Mouse (Mus musculus) midbrain, embryonic 10.5 days (tissue): Measurements from ENCODE around the gene Prl2c3. TPM values are rescaled to one million over a fixed set of nuclear protein-coding genes. Genes with fewer than 3 reads are reported as not detected.
A peak's percentile ranks its signal among the peaks of the same experiment; 100 is the strongest.
"Not testable (repeated sequence)": the region's sequence is repeated elsewhere in the genome, so short reads cannot be mapped to it uniquely, and the experiment has no call there.

Source experiments
- DNase-seq: peaks from one replicate; pipeline ENCODE4 v3.0.0-alpha.2; 2017; ENCODE audit warnings: low spot score
- H3K27ac ChIP-seq: fragments of 300-500 bp; sonication (generic); replicated peaks from 2 replicates; pipeline ENCODE4 v1.5.1; 2016; ENCODE audit warnings: mild to moderate bottlenecking
- H3K27me3 ChIP-seq: fragments of 300-500 bp; sonication (generic); 2 replicates; pipeline ENCODE4 v1.6.1; 2016; ENCODE audit warnings: low read depth, mild to moderate bottlenecking; ENCODE audit not compliant: poor library complexity, severe bottlenecking
- H3K36me3 ChIP-seq: fragments of 300-500 bp; sonication (generic); 2 replicates; pipeline ENCODE4 v1.6.1; 2016; ENCODE audit warnings: mild to moderate bottlenecking, moderate library complexity
- H3K4me1 ChIP-seq: fragments of 300-500 bp; sonication (generic); 2 replicates; pipeline ENCODE4 v1.6.1; 2016
- H3K4me3 ChIP-seq: fragments of 300-500 bp; sonication (generic); 2 replicates; pipeline ENCODE4 v1.5.1; 2016; ENCODE audit warnings: mild to moderate bottlenecking, moderate library complexity
- H3K9me3 ChIP-seq: fragments of 300-500 bp; sonication (generic); replicated peaks from 2 replicates; pipeline ENCODE4 v1.6.1; 2016; ENCODE audit warnings: mild to moderate bottlenecking
- WGBS: fragments of 180-500 bp; shearing (Covaris S2); methylation state at CpG from one replicate; pipeline ENCODE4 v1.1.7; 2016; 5-methylcytosine and 5-hydroxymethylcytosine counted together
- polyA plus RNA-seq: library from polyadenylated mRNA; unstranded; fragments of >200 nt; fragmentation: Nextera tagmentation; extraction: Ambion mirVana; gene quantifications from 2 replicates; pipeline ENCODE4 v1.2.1, GENCODE M21; 2016

The Prl2c3 gene
- polyA plus RNA-seq: not detected in 2 replicates

DNA sequence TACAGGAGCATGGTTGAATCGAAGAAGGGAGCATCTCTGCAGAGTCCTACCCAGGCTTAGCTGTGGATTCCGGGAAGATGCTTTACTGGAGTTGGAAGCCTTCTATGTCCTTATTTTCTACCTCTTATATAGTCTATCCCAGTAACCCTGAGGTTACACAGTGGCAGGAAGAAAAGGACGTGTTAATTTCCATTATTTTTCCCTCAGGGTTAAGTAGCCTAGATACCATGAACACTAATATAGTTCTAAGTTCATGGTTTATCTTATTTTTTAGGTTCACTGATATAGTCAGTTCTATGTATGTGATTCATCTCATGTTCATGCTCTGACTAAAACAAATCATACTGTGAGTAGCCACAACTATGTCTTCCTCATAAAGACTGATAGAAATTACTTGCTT is at the start of gene Prl2c3:
Gene Prl2c3 (minus strand): TSS at position 101 of the 400 bp plus-strand sequence.
- not testable (repeated sequence) for DNase-seq, H3K4me3 ChIP-seq, H3K27ac ChIP-seq, H3K4me1 ChIP-seq, H3K36me3 ChIP-seq, H3K27me3 ChIP-seq
- 73% methylated on average over 3 of the region's 3 CpGs for WGBS
- peaks cover 46% of the 10 kb centered on the region for H3K9me3 ChIP-seq

DNA sequence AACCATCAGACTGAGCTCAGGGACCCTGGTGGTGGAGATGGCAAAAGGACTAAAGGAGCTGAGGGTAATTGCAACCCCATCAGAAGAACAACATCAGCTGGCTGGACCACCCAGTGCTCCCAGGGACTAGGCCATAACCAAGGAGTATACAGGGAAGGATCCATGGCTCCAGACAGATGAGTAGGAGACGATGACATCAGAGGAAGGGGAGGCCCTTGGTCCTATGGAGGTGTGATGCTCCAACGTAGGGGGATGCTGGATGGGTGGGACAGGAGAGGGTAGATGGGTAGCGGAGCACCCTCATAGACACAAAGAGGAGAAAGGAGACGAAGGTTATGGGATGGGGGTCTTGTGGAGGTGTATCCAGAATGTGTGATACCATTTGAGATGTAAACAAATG is 48.4 kb upstream of the Prl2c3 start:
- 83% methylated on average over 4 of the region's 4 CpGs for WGBS
- H3K27ac ChIP-seq, H3K36me3 ChIP-seq, H3K4me3 ChIP-seq, H3K27me3 ChIP-seq, H3K4me1 ChIP-seq, DNase-seq: not testable (repeated sequence)
- peaks cover 70% of the 10 kb centered on the region for H3K9me3 ChIP-seq

DNA sequence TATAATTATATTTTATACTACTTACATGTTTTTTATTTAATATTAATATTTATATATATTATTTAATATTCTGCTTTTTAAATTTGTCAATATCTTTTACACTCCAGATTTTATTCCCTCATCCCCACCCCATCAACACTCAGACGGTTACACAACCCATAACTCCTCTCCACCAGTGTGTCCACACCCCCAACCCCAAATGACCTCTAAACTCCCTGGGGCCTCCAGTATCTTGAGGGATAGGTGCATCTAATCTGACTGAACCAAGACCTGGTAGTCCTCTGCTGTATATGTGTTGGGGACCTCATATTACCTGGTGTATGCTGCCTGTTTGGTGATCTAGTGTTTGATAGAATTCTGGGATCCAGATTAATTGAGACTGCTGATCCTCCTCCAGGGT is 44.8 kb upstream of the Prl2c3 start:
- H3K27ac ChIP-seq, H3K27me3 ChIP-seq, H3K4me3 ChIP-seq, H3K36me3 ChIP-seq, DNase-seq, H3K4me1 ChIP-seq: not testable (repeated sequence)
- H3K9me3 ChIP-seq: peaks cover 78% of the 10 kb centered on the region
- 77% methylated on average over 1 of the region's 1 CpGs for WGBS

DNA sequence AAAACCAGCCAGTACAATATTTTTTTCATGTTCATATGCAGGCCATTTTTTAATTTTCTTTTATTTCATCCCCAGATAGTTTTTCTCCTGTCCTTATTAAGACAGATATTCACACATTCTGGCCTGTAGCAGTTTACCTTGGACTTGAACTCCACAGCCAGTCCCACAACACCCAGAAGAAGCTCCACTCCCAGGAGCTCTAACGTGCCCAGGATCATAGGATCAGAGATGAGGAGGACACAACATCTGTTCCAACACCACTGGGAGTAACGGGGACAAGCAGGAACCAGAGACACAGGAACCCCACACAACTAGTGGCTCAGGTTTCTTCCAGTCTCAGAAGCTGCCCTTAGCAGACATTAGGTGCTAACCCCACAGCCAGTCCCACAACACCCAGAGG is 37.7 kb upstream of the Prl2c3 start:
- H3K27me3 ChIP-seq: not testable (repeated sequence)

DNA sequence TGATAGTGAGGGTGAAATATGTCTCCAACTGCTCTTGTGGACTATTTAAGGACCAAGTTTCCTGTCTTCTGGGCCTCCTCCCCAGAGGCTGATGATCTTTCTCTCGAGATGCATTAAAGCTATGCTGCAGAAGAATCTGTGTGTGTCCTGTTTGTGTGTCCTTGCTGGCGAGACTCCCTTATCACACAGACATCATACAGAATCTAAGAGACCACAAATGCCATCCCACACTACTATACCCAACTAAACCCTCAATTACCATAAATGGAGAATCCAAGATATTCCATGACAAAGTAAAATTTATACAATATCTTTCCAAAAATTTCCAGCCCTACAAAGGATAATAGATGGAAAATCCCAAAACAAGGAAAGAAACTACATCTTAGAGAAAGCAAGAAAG is 31.9 kb upstream of the Prl2c3 start:
- no peak for DNase-seq
- 84% methylated on average over 2 of the region's 2 CpGs for WGBS
- Histone ChIP-seq H3K4me1 (no peaks in the 10 kb centered on the region), H3K4me3 (no peak overlapping the region), H3K9me3 (peaks cover 92% of the 10 kb centered on the region), H3K27ac (no peak overlapping the region), H3K36me3 (no peaks in the 10 kb centered on the region), H3K27me3 (no peaks in the 10 kb centered on the region)

More for the DNA sequence above, 37.7 kb upstream of the Prl2c3 start:
- WGBS: 78% methylated on average over 2 of the region's 2 CpGs
- not testable (repeated sequence) for H3K36me3 ChIP-seq, DNase-seq, H3K27ac ChIP-seq, H3K4me1 ChIP-seq, H3K4me3 ChIP-seq
- H3K9me3 ChIP-seq: peaks cover 84% of the 10 kb centered on the region

DNA sequence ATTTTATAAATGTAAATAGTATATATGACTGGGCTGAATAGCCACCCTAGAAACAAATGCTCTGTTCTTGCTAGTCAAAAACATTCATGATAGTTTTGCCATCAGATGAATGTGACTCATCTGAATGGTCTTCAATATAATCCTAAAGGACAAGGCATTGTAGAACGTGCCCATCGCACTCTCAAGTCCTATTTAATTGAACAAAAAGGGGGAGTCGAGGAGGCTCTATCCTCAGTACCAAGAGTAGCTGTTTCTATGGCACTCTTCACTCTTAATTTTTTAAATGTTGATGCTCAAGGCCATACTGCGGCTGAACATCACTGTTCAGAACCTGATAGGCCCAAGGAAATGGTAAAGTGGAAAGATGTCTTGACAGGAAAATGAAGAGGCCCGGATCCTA is 29.2 kb upstream of the Prl2c3 start:
- Histone ChIP-seq H3K27me3 (no peaks in the 10 kb centered on the region), H3K27ac (no peak overlapping the region), H3K4me3 (no peak overlapping the region), H3K36me3 (no peaks in the 10 kb centered on the region), H3K4me1 (no peaks in the 10 kb centered on the region), H3K9me3 (peaks cover 87% of the 10 kb centered on the region)
- no peak for DNase-seq
- 85% methylated on average over 5 of the region's 5 CpGs for WGBS

DNA sequence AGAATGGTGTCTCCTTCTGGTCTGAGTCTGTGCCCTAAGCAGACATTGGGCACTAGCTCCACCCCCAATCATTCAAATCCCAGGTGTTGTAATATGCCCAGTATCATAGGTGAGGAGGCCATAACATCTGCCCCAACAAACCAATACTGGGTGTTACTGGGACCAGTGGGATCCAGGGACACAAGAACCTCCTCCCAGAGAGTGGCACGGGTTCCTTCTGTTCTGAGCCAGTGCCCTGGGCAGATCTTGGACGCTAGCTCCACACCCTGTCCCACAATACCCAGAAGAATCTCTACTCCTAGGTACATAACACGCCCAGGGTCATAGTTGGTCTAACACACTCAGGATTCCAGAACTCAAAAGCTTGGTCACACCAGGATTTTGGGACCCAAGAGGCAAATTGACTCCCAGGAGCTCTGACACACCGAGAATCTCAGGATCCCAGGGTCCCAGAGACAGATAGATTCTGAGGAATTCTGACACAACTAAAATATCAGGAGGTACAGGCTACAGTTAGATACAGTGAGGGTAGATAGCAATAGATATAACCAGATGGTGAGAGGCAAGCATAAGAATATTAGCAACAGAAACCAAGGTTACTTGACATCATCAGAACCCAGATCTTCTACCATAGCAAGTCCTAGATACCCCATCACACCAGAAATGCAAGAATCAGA is 24.8 kb upstream of the Prl2c3 start:
- H3K27me3 ChIP-seq, DNase-seq, H3K4me1 ChIP-seq, H3K4me3 ChIP-seq, H3K27ac ChIP-seq, H3K36me3 ChIP-seq: not testable (repeated sequence)
- H3K9me3 ChIP-seq: peaks cover 78% of the 10 kb centered on the region
- WGBS: 77% methylated on average over 4 of the region's 4 CpGs

DNA sequence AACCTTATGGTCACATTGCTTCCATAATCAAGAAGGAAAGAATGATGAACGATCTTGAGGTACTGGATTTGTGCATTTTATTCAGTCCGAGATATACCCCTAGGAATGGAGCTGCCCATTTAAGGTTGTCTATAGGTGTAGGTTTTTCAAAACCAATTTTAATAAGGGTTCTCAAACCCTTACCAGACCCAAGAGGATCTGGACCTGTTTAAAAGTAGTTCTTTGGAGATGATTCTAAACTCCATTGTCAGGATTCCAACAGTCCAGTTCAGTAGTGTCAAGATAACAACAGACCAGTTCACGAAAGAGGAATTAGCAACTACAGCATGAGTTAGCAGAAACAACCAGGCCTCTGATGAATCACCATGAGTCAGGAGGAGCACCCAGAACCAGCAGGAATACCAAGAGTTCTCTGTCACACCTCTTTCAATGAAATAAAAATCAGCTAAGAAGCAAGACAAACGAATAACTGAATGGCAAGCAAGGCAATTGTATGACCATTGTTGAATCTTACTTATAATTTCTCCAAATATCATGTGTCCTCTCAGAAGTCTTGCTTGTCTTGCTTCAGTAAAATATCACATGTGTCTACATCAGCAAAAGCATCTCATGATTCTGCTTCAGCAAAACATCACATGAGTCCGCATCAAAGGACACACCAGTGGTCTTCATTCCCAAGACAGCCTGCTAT is 14.0 kb upstream of the Prl2c3 start:
- 82% methylated on average over 5 of the region's 5 CpGs for WGBS
- not testable (repeated sequence) for DNase-seq, H3K4me3 ChIP-seq, H3K36me3 ChIP-seq, H3K27ac ChIP-seq, H3K4me1 ChIP-seq, H3K27me3 ChIP-seq
- peaks cover 67% of the 10 kb centered on the region for H3K9me3 ChIP-seq

DNA sequence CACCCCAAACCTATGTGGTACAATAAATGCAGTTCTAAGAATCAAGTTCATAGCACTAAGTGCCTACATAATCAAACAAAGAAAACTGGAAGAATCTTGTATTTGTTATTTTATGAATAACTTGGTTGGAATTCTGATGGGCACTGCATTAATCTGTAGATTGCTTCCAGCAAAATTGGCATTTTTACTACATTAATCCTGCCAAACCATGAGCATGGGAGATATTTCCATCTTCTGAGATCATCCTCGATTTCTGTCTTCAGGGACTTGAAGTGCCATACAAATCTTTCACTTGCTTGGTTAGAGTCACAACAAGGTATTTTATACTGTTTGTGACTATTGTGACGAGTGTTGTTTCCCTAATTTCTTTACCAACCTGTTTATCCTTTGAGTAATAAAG is 9.7 kb upstream of the Prl2c3 start:
- Histone ChIP-seq H3K36me3 (no peaks in the 10 kb centered on the region), H3K4me1 (no peaks in the 10 kb centered on the region), H3K9me3 (peaks cover 66% of the 10 kb centered on the region), H3K27ac (no peak overlapping the region), H3K4me3 (no peak overlapping the region), H3K27me3 (no peaks in the 10 kb centered on the region)
- no peak for DNase-seq
- WGBS: 67% methylated on average over 2 of the region's 2 CpGs

DNA sequence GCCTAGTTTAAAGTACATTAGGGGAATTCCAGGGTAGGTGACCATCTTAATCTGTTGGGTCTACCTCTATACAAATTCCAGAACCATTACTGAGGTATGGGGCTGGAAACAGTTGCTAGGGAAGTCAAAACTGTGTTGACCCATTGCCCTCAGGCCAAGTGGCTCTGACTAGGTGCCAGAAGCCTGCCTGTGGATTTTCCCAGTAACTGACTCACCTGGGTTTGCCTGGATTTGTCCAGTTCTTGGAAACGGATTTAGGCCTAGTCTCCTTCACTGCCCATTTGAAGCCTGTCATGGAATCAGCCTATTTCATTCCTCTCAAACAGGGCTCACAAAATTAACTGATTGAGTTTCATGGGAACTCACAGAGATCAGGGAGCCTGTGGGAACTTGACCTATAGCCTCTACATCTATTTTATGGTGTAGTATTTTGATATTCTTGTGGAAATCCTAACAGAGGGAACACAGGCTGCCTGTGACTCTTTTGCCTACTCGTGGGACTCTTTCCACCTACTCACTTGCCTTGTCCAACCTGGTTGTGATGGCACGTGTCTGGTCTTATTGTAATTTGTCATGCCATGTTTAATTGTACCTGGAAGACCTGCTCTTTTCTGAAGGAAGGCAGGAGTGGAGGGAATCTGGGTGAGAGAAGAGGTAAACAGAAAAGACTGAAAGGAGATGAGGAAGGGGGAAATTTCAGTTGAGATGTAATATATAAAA is 9.1 kb upstream of the Prl2c3 start:
- H3K27ac ChIP-seq, H3K36me3 ChIP-seq, H3K4me3 ChIP-seq, H3K27me3 ChIP-seq, DNase-seq, H3K4me1 ChIP-seq: not testable (repeated sequence)
- WGBS: 75% methylated on average over 3 of the region's 3 CpGs
- peaks cover 63% of the 10 kb centered on the region for H3K9me3 ChIP-seq

DNA sequence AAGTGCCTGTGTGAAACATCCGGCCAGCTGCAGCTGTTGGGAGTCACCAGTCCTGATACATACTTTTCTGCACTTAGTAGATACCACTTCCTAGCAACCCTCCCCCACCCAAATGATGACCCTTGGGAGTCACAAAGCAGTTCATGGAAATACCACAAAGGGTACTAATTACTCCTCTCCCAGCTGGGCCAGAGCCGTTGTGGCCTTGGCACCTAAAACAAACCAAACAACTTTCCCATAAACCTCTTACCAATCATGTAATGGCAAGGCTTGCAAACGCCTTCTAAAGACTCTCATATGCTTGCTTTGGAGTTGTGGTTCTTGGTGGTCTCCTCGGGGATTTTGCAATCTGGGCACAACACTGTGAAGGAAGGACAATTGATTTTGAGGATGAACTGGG is 6.6 kb upstream of the Prl2c3 start:
- peaks cover 58% of the 10 kb centered on the region for H3K9me3 ChIP-seq
- not testable (repeated sequence) for DNase-seq
- 71% methylated on average over 4 of the region's 4 CpGs for WGBS

DNA sequence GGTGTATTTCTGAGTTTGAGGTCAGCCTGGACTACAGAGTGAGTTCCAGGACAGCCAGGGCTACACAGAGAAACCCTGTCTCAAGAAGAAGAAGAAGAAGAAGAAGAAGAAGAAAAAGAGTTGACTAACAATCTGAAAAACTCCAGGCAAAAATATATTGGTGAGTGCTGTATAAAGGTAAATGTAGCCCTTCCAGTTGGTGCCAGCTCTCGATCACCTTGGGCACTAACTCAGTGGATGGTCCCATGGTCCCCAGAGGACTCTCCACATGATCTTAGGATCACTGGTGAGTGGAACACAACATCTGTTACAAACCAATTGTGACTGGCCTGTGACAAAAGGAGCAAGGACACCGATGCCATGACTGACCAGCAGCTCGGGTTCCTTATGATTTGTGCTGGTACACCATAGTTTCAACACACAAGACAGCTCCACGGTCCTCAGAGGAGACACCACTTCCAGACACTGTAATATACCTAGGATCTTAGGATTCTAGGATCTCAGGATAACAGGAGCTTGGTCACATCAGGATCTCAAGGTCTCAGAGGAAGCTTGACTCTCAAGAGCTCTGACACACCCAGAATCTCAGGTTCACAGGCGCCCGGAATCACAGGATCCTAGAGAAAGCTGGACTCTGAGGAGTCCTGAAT is 30.3 kb downstream of the Prl2c3 start:
- not testable (repeated sequence) for H3K27ac ChIP-seq, H3K4me1 ChIP-seq, H3K36me3 ChIP-seq, H3K4me3 ChIP-seq, H3K27me3 ChIP-seq
- WGBS: 83% methylated on average over 6 of the region's 6 CpGs
- peaks cover 25% of the 10 kb centered on the region; the same call in 1 of the 2 replicates for H3K9me3 ChIP-seq
- peak; percentile 4 for DNase-seq

More for the DNA sequence above, 6.6 kb upstream of the Prl2c3 start:
- not testable (repeated sequence) for H3K4me1 ChIP-seq, H3K27me3 ChIP-seq, H3K4me3 ChIP-seq, H3K27ac ChIP-seq, H3K36me3 ChIP-seq
